Mouse (Mus musculus) adrenal gland, adult 18-20 months (tissue): Measurements from ENCODE around the gene A730061H03Rik. TPM values are rescaled to one million over a fixed set of nuclear protein-coding genes. Genes with fewer than 3 reads are reported as not detected.
A peak's percentile ranks its signal among the peaks of the same experiment; 100 is the strongest.

ENCODE experiments used
- DNase-seq, 2 experiments: peaks; one replicate each; pipeline ENCODE4 v3.0.0; 2021 to 2022; ENCODE audit warnings: low spot score in 2 of 2
- total RNA-seq, 2 experiments: library from RNA; stranded (reverse); gene quantifications; 1 replicate in 1 of 2; 2 replicates in 1 of 2; pipeline ENCODE4 v1.2.3; 2021

Gene A730061H03Rik
- total RNA-seq, 2 experiments from 2014 or later = 1.5 TPM; not detected in 1

DNA sequence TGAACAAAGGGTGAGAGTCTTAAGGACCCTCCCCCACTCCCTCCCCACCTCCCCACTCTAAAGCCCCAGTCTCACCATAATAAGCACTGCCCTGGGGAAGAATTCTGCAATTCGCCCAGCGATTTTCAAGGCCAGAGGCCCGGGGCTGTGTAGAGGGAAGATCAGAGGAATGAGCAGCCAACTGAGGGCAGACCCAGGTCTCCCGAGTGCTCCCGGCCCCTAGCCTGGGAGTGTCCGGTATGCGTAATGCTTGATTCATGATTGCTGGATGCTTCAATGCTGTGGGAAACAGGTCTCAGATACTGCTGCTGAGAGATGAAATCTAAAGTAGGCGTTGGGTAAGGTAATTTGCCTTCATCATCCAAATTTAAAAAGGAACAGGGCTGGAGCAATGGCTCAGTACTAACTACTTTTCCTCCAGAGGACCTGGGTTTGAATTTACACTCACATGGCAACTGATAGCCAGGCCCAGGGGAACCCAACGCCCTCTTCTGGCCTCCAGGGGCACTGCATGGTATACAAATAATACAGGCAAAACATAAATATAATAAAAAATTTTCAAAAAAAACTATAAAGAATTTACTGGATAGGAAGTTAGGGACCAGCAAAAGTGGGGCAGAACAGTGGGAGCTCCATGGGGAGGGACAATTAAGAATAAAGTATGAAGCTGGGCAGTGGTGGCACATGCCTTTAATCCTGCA is 21.9 kb upstream of the A730061H03Rik start:
- no peak for DNase-seq

DNA sequence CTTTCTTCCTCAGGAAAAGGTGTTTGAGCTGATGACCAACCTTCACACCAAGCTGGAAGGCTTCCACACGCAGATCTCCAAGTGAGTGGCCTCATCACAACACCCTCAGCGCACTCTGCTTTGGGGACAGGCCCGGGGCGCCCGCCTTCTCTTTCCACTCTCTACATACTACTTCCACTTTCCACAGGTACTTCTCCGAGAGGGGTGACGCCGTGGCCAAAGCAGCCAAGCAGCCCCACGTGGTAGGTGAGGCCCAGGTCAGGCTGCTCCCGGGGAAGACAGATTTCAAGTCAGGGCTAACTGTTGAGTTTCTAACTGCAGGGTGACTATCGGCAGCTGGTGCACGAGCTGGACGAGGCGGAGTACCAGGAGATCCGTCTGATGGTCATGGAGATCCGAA is 20.5 kb upstream of the A730061H03Rik start:
- no peak for DNase-seq

DNA sequence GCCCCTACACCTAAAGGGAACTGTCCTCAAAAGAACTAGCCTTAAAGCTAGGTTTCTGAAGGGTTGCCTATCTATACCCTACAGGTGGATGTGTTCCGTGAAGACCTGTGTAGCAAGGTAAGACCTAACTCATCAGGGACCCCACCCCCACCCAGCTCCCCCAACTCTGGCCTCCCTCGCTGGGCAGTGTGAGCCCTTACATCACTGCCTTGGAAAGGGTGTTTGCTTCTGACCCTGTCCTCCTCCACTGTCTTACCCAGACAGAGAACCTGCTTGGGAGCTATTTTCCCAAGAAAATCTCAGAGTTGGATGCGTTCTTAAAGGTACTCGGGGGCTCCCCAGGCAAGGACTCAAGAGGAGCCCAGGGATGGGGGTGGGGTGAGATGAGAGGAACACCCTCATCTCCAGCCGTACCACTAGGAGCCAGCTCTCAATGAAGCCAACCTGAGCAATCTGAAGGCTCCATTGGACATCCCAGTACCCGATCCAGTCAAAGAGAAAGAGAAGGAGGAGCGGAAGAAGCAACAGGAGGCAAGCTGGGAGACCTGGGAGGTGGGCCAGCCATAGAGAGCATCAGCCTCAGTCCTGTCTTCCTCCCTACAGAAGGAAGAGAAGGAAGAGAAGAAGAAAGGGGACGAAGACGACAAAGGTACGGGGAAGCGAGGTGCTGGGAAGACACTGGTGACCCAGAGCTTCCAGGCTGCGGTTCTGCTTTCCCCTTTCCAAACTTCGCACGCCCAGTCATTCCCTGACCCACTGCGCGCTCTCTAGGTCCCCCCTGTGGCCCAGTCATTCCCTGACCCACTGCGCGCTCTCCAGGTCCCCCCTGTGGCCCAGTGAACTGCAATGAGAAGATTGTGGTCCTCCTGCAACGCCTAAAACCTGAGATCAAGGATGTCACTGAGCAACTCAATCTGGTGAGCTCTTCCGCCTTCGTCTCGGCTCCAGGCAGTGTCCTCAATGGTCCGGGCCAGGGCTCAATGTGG is 19.6 kb upstream of the A730061H03Rik start:
- no peak for DNase-seq

DNA sequence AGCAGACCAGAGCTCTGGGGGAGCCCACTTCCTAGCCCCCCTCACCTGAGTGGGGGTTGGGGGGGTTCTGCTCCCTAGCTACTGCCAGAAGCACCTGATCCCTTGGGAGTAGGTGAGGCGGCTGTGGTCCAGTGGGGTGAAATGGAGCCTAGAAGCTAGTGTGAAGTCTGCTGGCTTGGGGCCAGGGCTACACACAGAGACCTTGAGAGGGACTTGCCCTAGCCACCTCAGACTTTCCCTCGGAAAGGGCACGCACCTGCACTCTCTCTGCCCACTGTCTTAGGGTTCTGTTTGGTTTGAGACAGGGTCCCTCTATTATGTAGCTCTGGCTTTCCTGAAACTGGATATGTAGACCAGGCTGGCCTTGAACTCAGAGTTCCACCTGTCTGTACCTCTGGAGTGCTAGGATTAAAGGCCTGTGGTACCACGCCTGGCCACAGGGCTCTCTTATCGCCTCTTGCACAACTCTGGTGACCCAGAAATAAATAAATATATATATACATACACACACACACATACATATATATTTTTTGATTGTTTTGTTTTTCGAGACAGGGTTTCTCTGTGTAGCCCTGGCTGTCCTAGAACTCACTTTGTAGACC is 18.6 kb upstream of the A730061H03Rik start:
- peak; percentile 66 to 72 for DNase-seq

DNA sequence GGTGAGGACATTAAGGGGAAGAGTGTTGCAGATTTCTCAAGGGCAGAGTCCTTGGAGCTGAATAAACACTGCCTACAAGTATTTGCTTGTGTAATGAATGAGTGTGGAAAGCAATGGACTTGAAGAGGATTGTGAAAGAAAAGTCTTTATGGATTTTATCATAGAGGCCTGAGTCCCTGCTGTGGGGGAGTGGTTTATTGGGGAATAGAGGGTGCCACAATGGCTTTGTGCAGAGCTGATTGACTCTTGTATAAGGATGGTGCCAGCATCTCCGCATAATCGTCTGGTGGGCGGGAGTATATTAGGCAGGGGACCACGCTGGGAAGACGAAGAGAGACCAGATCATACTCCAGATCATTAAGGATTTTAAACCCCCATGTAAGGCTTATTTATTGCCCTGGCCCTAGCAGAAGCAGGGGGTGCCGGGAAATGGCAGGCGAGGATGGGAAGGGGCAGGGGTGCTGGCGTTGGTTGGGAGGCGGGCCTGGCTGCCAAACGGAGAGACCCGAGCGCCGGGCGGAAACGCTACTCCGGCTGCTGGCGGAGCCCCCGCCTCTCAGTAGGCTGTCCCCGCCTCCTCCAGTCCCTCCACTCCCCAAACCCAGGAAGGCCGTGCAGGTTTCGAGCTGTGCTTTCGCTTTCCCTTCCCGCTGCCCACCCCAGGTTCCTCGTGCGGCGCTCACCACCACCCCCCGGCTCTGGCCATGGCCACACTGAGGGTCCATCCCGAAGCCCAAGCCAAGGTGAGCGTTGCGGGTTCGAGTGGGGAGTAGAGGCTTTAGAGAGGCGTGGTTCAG is 17.9 kb upstream of the A730061H03Rik start, which contains the start of gene Psme1:
Gene Psme1 (plus strand): TSS at position 253 of the 797 bp plus-strand sequence.
- DNase-seq = peak; percentile 75 to 77

DNA sequence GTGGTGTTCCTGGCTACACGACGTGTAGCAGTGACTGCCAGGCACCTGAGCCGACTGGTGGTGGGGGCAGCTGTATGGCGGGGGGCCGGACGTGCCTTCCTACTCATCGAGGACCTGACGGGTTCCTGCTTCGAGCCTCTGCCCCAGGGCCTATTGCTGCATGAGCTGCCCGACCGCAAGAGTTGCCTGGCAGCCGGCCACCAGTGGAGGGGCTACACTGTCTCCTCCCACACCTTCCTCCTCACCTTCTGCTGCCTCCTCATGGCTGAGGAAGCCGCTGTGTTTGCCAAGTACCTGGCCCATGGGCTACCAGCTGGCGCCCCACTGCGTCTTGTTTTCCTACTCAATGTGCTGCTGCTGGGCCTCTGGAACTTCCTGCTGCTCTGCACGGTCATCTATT is 16.2 kb upstream of the A730061H03Rik start:
- no peak for DNase-seq

DNA sequence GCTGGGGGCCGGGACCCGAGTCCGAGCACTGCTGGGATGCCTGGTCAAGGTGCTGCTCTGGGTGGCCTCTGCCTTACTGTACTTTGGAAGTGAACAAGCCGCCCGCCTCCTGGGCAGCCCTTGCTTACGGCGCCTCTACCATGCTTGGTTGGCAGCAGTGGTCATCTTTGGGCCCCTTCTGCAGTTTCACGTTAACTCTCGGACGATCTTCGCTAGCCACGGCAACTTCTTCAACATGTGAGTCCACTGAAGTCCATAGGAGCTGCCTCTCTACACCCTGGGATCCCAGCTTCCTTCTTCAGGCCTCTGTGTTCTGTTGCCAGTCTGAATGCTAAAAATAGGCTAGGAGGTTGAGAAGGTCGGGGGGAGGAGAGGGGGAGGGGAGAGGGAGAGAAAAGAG is 15.5 kb upstream of the A730061H03Rik start:
- DNase-seq = no peak

DNA sequence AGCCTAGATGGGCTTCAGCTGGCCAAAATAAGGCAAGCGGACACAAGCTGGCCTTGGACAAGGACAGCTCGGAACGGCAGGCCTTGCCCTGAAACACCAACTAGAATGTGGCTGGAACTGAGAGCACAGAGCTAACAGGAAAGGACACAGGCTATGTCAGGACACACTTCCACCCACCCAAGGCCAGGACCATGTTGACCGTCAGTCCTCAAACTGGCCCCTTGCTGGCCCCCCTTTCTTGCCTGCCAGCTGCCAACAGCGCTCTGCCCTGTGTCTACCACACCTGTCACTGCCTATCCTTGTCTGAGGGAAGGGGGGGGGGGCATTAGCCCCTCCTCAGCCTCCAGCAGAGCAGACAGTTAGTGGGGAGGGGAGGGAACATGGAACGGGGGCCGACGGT is 15.1 kb upstream of the A730061H03Rik start, which contains the start of gene Fitm1:
Gene Fitm1 (plus strand): TSS at position 316 of the 400 bp plus-strand sequence.
- no peak for DNase-seq

DNA sequence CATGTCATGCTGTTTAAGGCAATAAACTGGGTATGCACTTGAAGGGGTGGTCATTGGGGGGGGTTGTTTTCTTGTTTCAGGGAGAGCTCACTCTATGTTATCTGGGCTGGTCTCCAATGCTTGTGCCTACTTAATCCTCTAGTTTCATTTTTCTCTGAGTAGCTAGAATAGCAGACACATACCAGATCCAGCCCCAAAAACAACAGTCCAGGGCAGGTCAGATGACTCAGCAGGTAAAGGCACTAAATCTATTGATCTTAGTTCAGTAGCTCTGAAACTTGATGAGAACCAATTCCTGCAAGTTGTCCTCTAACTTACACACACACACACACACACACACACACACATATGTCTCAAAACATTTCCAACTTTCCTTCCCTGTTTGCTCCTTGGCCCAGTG is 11.6 kb upstream of the A730061H03Rik start:
- no peak for DNase-seq

DNA sequence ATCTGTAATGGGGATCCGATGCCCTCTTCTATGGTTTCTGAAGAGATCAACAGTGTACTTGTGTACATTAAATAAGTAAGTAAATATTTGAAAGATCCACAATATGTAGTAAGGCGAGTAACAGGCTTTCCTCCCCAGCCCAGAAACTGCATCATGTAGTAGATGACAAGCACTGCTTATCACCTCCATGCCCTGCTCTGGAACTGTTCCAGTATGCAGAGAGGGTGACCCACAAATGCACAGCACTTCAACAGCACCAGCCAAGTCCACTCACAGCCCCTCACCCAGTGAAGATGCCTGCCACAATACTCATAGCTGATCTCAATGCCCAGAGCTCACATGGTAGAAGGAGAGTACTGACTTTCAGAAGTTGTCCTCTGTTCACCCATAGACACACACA is 10.4 kb upstream of the A730061H03Rik start:
- no peak for DNase-seq

DNA sequence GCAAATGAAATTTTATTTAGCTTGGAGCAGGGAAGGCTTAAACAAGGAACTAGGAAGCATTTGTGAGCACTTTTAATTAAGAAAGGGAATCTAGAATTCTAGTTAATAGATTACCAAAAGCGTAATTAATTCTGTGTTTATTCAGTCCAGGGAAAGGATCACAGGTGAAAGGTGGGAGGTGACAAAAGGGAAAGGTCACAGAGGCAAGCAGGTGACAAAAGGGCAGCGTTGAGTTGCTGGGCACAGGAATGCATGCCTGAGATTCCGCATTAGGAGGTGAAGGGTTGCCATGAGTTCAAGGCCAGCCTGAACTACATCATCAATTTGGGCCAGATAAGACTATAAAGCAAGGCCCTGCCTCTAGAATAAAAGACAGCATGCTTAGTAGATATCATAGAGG is 7.3 kb upstream of the A730061H03Rik start:
- no peak for DNase-seq

DNA sequence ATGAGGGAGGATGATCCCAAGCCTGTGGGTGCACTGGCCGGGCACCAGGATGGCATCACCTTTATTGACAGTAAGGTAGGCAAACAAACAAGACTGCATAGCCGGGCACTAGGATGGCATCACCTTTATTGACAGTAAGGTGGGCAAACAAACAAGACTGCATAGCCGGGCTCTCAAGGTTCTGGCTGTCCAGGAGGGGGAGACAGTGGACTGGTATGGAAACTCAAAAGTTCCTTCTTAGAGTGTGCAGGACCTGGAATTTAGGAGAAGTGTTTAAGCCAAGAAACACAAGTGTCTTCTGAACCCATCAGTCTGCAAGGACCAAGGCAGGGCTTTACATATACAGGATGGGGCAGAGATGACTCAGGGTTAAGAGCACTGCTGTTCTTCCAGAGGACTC is 5.5 kb upstream of the A730061H03Rik start:
- DNase-seq = no peak

DNA sequence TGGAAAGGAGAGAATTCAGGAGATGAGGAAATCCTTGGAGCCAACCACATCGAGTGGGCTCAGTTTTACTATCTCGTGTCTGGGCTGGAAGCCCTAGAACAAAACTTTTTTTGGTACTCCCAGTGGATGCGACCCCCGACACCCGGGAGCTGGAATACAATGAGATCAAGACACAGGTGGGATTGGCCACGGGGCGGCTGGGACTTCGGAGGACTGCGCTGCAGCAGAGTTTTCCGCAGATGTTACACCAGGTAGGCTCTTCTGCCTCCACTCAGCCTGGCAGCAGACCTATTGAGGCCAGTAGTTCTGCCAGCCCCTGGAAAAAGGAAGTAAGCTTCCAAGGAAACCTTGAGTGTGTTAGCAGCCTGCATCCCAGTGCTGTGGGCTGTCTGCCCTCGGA is 3.0 kb upstream of the A730061H03Rik start:
- no peak for DNase-seq

DNA sequence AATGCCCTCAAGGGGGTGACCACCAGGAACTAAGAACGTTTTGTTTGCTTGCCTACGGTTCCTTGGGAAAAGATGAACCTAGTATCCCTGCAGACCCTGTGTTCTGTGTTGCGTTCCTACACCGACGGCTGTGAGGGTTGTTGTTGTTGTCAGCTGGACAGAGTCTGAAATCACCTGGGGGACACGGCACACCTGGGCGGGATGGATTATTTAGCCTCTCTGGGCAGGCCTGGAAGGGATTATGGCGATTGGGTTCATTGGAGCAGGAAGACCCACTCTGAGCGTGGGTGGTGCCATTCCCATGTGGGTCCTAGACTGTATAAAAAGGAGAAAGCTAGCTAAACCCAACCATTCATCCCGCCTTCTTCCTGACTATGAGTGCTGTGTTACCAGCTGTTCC is 1.7 kb upstream of the A730061H03Rik start:
- DNase-seq = no peak

DNA sequence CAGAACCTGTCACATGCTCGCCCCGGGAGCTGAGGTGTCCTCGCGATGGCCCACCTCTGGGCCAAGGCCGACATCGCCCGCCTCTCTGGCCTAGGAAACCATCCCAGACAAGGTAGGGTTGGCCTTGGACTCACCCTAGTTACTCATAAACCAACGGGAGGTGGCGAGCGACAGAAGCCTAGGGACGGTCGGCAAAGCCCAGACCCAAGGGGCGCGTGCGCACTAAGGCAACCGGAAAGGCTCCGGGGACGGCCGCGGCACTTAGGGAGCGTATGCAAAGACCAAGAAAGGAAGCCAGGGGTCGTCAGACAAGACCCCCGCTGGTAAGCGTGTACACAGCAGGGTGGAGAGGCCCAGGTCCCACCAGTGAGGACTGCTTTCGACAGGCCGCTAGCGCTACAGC is 406 bp downstream of the A730061H03Rik start, which contains the start of gene Dcaf11:
Gene Dcaf11 (plus strand): TSS at position 208 of the 403 bp plus-strand sequence.
- DNase-seq = peak; percentile 81 to 84

DNA sequence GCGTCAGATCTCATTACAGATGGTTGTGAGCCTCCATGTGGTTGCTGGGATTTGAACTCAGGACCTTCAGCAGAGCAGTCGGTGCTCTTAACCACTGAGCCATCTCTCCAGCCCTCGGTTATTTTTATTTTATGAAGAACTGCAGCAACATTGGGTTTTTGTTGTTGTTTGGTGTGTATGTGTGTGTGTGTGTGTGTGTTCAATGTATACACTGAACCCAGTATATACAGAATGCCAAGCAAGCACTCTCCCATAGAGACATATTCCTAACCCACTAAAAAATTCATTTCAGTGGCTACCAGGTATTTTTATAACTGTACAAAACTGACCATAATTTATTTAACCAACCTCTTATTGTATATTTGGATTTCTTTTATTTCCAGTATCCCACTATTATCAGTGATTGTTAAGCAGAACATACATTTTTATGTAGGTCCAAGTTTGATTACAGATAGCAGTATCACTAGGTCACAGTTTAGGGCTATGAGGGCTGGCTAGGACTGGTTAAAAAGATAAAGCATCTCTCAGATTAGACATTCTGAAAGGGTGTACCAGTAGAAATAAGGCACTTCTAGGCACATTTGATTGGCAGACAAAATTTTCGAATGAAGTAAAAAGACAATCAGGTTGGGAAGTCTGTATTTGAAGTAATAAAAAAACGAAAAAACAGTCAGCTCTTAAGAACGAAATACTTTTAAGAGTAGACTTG is 1.3 kb downstream of the A730061H03Rik start:
- no peak for DNase-seq

DNA sequence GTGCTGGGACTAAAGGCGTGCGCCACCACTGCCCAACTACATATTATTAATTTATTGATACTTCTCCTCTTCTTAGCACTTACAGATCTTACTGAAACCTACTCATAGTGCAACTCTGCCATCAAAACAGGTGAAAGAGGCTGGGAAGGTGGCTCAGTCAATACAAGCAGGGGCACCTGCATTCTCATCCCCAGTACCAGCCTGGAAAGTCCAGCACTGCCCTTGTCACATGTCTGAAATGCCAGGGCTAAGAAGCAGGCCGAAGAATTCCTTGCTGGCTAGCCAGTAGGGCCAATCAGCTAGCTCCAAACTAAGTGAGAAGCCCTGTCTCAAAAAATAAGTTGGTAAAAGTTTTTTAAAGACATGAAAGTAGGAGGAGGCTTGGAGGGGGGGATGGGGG is 2.6 kb downstream of the A730061H03Rik start:
- no peak for DNase-seq

DNA sequence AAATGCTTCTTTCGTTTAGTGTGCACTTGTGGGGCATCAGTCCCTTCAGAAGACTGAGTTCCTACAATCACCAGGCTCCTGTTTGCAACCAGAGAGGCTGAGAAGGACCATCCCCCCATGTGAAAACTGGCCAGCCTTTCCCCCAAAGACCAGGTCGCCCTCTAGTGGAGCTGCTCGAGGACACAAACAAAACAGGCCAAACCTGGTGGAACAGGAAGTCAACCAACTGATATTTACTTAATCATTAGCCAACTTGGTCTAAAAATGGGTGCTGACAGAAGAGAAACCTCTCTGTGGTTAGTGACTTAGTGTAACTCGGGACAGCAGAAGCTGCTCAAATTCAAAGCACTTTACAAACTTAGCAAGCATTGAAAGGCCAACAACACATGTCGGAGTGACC is 3.2 kb downstream of the A730061H03Rik start:
- DNase-seq = peak; percentile 72 to 74

DNA sequence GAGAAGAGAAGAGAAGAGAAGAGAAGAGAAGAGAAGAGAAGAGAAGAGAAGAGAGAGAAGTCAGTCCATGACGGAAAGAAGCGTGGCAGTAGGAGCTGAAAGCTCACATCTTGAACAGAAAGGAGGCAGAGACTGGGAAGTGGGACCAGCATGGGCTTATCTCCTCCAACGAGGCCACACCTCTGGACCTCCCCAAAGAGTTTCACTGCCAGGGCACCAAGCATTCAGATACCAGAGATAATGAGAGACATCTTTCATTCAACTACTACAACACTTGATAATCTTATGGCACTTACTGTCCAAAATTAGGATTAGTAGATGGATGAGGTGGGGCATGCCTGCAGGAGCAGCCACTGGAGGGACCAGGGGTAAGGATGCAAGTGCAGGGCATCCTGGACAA is 4.4 kb downstream of the A730061H03Rik start:
- no peak for DNase-seq

DNA sequence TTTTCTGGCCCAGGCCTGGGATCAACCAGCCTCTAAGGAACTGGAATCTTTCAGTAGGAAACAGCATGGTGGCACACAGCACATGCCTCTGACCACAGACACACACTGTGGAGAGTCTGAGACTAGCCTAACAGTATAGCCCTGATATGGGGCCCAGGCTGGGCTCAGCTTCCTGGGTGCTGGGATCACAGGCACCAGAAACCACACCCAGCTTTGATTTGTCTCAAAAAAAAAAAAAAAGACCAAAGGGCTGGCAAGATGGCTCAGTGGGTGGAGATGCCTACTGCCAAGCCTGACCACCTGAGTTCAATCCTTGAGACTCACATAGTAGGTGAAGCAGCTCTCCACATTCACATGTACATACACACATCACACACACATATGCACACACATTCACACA is 5.6 kb downstream of the A730061H03Rik start:
- DNase-seq = no peak
